Comparison of ENCODE assay signal across 10 mouse cellular contexts in the genomic region with DNA sequence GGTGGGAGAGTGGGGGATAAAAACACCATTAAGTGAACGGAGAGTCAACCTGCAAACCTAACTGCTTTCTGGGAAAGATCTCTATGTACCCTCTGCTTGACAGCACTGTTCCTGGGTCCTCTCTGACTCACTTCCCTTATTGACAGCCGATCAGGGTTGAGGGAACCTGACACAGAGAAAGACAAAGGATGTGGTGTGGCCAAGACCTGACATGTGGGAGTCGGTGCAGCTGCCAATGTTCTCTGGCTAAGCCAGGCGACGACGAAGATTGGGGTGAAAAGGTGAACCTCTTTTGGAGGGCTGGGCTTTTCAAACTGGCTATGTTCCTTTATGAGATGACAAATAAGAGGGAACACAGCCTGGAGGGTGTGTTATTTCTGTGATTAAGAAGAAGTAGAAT.
DNase-seq lines count a peak whose midpoint lies in the region; ATAC-seq and TF ChIP-seq lines count a peak whose summit lies in the region.
"Had no signal": no experiment of that assay in that cellular context is flagged by ENCODE, and none has a peak within 500 bp of the region (broad histone marks: within the 10 kb centered on the region; RNA-seq: fewer than 3 reads in every experiment).

No protein-coding gene starts in this region.

- TF ChIP-seq CTCF in stomach, postnatal 0 days (IDR thresholded peaks at IDR 0.05; ENCODE audit: low read depth): no peak

- 26% methylated on average over 6 of the region's 6 CpGs for WGBS in stomach, postnatal 0 days
- WGBS in forebrain, embryonic 12.5 days: 49% methylated on average over 6 of the region's 6 CpGs

- TF ChIP-seq EP300 in stomach, postnatal 0 days (optimal IDR thresholded peaks at IDR 0.05): no peak

- H3K4me3 ChIP-seq in stomach, postnatal 0 days (ENCODE audit: low read depth, low read length): no peak overlapping the region
- H3K4me3 ChIP-seq in forebrain, embryonic 12.5 days (replicated peaks): no peak overlapping the region
- H3K4me3 ChIP-seq: heart, adult 2 months had no signal

- H3K4me2 ChIP-seq in stomach, postnatal 0 days (replicated peaks; ENCODE audit: low read depth): no peak overlapping the region
- H3K4me2 ChIP-seq in forebrain, embryonic 12.5 days: no peak overlapping the region

- peak; percentile 99 for ATAC-seq in inflammation-experienced regulatory T-cells, adult 6 months
- ATAC-seq in stomach, postnatal 0 days (ENCODE audit: low FRiP score, low TSS enrichment): peak; percentile 38; the same call in 1 of the 2 replicates
- ATAC-seq in forebrain, embryonic 12.5 days (ENCODE audit: low FRiP score): no peak; the same call in 1 of the 2 replicates

- H3K9me3 ChIP-seq in stomach, postnatal 0 days (ENCODE audit: control insufficient read depth, low read length): no peaks in the 10 kb centered on the region
- no peaks in the 10 kb centered on the region for H3K9me3 ChIP-seq in forebrain, embryonic 12.5 days

- peak; percentile 6 to 22 for DNase-seq in kidney, postnatal 4 days
- no peak for DNase-seq in kidney, adult 18-20 months
- peak; percentile 8 for DNase-seq in adipocyte (ENCODE audit: low spot score)
- no peak for DNase-seq in stomach, postnatal 0 days (ENCODE audit: low spot score)
- no peak for DNase-seq in c-Kit-positive CD71-positive TER-119-positive erythroid progenitor cells, embryonic 14.5 days (ENCODE audit: low spot score)
- no peak for DNase-seq in neural tube, embryonic 10.5 days (ENCODE audit: extremely low spot score, low spot score)
- DNase-seq: cerebellum, adult 2 months had no signal

- H3K36me3 ChIP-seq in stomach, postnatal 0 days (ENCODE audit: control insufficient read depth, insufficient read depth, low read length): no peaks in the 10 kb centered on the region
- no peaks in the 10 kb centered on the region for H3K36me3 ChIP-seq in forebrain, embryonic 12.5 days (replicated peaks)

- no peaks in the 10 kb centered on the region for H3K27me3 ChIP-seq in stomach, postnatal 0 days (ENCODE audit: control insufficient read depth, insufficient read depth, low read length)
- no peaks in the 10 kb centered on the region for H3K27me3 ChIP-seq in forebrain, embryonic 12.5 days

- no peaks in the 10 kb centered on the region for H3K4me1 ChIP-seq in stomach, postnatal 0 days (replicated peaks; ENCODE audit: control insufficient read depth, insufficient read depth)
- H3K4me1 ChIP-seq in forebrain, embryonic 12.5 days: no peaks in the 10 kb centered on the region

- H3K27ac ChIP-seq in stomach, postnatal 0 days (replicated peaks): no peak overlapping the region
- H3K27ac ChIP-seq in forebrain, embryonic 12.5 days: no peak overlapping the region
- H3K27ac ChIP-seq: heart, adult 2 months had no signal

- no peak overlapping the region for H3K9ac ChIP-seq in stomach, postnatal 0 days (ENCODE audit: low read length)
- H3K9ac ChIP-seq in forebrain, embryonic 12.5 days: no peak overlapping the region

Comparison
In these comparisons a context has a peak if more than half of its experiments do, and no peak if none do; other contexts are left out.
1. DNase-seq: peak in kidney, postnatal 4 days (2 of 2) and adipocyte (single experiment); none in kidney, adult 18-20 months (single experiment), stomach, postnatal 0 days (single experiment), c-Kit-positive CD71-positive TER-119-positive erythroid progenitor cells, embryonic 14.5 days (single experiment) and neural tube, embryonic 10.5 days (single experiment).